Mouse (Mus musculus): ENCODE results near the gene Rnf34. TPM values are rescaled to one million over a fixed set of nuclear protein-coding genes. Genes with fewer than 3 reads are reported as not detected.

Rnf34 gene
- polyA plus RNA-seq, 1 experiment from 2014 or later, result 51.1 TPM

DNA sequence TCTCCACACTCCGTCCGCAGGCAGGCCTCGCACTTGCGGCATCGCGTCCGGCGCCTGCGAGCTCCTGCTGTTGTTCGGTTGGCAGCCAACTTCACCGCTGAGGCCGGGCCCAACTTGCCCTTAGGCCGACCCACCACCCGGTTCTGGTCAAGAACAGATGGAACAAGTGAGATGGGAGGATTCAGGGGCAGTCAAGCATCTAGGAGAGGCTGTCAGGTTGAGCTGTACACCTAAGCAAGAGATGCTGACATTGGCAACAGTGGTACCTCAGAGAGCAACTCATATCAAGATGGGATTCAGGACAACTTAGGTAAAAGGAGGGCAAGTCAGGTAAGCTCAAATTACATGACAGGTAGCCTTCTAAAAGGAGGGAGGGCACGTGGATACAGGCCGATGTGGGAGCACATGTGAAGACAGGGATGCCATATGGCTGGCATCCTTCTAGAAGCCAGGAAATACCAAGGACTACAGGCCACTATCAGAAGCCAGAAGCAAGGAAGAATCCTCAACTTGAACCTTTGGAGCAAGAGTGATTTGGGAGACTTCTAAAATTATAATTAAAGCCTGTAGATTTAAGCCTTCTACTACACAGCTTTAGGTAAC lies 38.9 kb downstream of the Rnf34 start:
- Histone ChIP-seq H3K4me2 (ENCODE audit: low read depth, low read length, severe bottlenecking) (no peak overlapping the region), H3K36me3 (ENCODE audit: control insufficient read depth, insufficient read depth, low read length) (no peaks in the 10 kb centered on the region), H3K27me3 (ENCODE audit: control insufficient read depth, insufficient read depth, low read length) (no peaks in the 10 kb centered on the region), H3K4me3 (ENCODE audit: low read depth, low read length) (no peak overlapping the region), H3K4me1 (replicated peaks; ENCODE audit: control insufficient read depth, insufficient read depth, low read length) (no peaks in the 10 kb centered on the region), H3K9ac (ENCODE audit: low read length) (no peak overlapping the region), H3K27ac (ENCODE audit: low read depth, low read length) (no peak overlapping the region), H3K9me3 (ENCODE audit: control insufficient read depth, low read length) (no peaks in the 10 kb centered on the region; the same call in 1 of the 2 replicates)
- ATAC-seq (replicated peaks; ENCODE audit: low FRiP score) (no peak), DNase-seq (ENCODE audit: low spot score) (no peak)
- 91% methylated on average over 16 of the region's 16 CpGs for WGBS

DNA sequence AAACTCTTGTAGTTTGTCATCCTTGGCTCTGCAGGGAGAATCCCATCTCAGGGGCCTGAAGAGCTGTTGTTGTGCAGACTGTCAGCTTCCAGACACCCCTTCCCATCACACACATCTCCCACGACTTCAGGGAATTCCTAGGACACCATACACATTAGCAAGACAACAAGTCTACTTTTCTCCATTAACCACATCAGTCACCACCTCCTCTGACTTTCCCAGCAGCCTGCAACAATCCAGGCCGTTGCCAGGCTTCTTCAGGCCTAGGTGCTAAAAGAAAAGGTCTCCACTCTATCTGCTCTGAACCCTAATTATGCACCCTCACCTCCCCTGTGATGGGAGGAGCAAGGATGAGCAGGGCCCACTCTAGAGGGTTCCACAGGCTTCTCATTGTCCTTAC lies 40.5 kb downstream of the Rnf34 start:
- Histone ChIP-seq H3K27ac (ENCODE audit: low read depth, low read length) (no peak overlapping the region), H3K9ac (ENCODE audit: low read length) (no peak overlapping the region), H3K4me1 (replicated peaks; ENCODE audit: control insufficient read depth, insufficient read depth, low read length) (no peaks in the 10 kb centered on the region), H3K27me3 (ENCODE audit: control insufficient read depth, insufficient read depth, low read length) (no peaks in the 10 kb centered on the region), H3K9me3 (ENCODE audit: control insufficient read depth, low read length) (no peaks in the 10 kb centered on the region; the same call in 1 of the 2 replicates), H3K4me2 (ENCODE audit: low read depth, low read length, severe bottlenecking) (no peak overlapping the region), H3K36me3 (ENCODE audit: control insufficient read depth, insufficient read depth, low read length) (no peaks in the 10 kb centered on the region), H3K4me3 (ENCODE audit: low read depth, low read length) (no peak overlapping the region)
- no peak for ATAC-seq (replicated peaks; ENCODE audit: low FRiP score)
- no peak for DNase-seq (ENCODE audit: low spot score)
- WGBS, result 87% methylated on average over 2 of the region's 2 CpGs

DNA sequence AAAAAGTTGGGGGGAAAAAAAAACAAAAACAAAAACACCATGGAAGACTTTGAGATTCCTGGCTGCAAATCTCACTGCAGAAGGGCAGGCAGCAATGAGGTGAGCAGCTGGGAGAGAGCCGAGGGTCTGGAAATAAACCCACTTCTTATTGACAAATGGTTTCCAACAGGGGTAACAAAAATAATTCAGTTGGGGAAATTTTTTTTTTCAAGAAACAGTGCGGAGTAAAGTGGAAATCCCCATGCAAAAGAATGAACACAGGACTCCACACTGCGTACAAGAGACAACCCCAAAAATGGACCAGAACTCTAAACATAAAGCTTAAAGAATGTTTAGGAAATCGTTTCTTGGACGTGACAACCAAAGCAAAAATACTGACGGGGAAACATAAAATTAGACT lies 43.4 kb downstream of the Rnf34 start:
- H3K4me2 ChIP-seq (ENCODE audit: low read depth, low read length, severe bottlenecking), result no peak overlapping the region
- H3K27me3 ChIP-seq (ENCODE audit: control insufficient read depth, insufficient read depth, low read length), result no peaks in the 10 kb centered on the region
- ATAC-seq (replicated peaks; ENCODE audit: low FRiP score) (no peak), DNase-seq (ENCODE audit: low spot score) (no peak)
- peaks cover 4% of the 10 kb centered on the region; the same call in 1 of the 2 replicates for H3K4me1 ChIP-seq (replicated peaks; ENCODE audit: control insufficient read depth, insufficient read depth, low read length)
- H3K9me3 ChIP-seq (ENCODE audit: control insufficient read depth, low read length), result no peaks in the 10 kb centered on the region; the same call in 1 of the 2 replicates
- WGBS, result 95% methylated on average over 6 of the region's 6 CpGs
- H3K9ac ChIP-seq (ENCODE audit: low read length), result no peak overlapping the region
- H3K36me3 ChIP-seq (ENCODE audit: control insufficient read depth, insufficient read depth, low read length), result no peaks in the 10 kb centered on the region
- H3K27ac ChIP-seq (ENCODE audit: low read depth, low read length), result no peak overlapping the region
- no peak overlapping the region for H3K4me3 ChIP-seq (ENCODE audit: low read depth, low read length)

DNA sequence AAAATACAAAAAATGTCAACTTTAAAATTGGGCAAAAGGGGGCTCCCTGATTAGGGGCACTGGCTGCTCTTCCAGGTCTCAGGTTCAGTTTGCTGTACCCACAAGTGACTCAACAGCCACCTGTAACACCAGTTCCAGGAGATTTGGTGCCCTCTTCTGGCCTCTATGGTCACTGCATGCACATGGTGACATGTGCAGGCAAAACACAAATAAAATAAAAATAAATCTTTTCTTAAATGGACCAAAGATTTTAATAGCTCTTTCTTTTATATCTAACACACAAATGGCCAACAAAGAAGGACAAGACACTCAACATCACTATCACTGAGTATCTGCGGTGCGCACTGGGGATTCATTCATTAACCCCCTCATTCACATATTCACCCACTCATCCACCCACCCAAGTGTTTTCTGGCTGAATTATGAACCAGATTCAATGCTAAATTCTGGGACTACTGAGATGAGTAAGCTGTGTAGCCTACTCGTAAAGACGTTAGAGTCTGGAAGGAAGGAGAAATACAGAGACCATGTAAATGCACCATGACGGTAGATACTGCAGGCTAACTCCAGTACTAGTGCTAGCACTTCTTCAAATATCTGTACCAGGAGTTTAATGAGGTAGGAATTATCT lies 44.3 kb downstream of the Rnf34 start:
- DNase-seq (ENCODE audit: low spot score) (peak; percentile 76), ATAC-seq (replicated peaks; ENCODE audit: low FRiP score) (no peak)
- Histone ChIP-seq H3K9me3 (ENCODE audit: control insufficient read depth, low read length) (no peaks in the 10 kb centered on the region; the same call in 1 of the 2 replicates), H3K4me2 (ENCODE audit: low read depth, low read length, severe bottlenecking) (no peak overlapping the region), H3K4me1 (replicated peaks; ENCODE audit: control insufficient read depth, insufficient read depth, low read length) (peaks cover 9% of the 10 kb centered on the region), H3K9ac (ENCODE audit: low read length) (no peak overlapping the region), H3K4me3 (ENCODE audit: low read depth, low read length) (no peak overlapping the region), H3K36me3 (ENCODE audit: control insufficient read depth, insufficient read depth, low read length) (no peaks in the 10 kb centered on the region), H3K27me3 (ENCODE audit: control insufficient read depth, insufficient read depth, low read length) (no peaks in the 10 kb centered on the region), H3K27ac (ENCODE audit: low read depth, low read length) (no peak overlapping the region)
- 94% methylated on average over 5 of the region's 5 CpGs for WGBS

DNA sequence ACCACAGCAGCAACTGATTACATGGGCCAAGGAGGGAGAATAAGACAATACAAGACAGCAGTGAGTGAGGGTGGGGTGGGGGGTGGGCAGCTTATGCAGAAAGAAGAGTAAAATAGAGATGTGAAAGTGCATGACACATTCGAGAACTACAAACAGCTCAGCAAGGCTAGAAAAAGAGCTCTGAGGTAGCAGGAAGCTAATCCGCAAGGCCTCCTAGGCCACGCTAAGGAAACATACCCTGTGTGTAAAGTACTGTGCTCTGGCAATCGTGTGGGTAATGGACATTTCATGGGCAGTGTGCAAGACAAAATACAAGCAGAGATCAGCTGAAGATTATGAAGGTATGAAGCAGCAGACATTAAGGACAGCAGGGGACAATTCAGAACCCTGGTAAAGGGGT lies 45.0 kb downstream of the Rnf34 start:
- peaks cover 9% of the 10 kb centered on the region for H3K4me1 ChIP-seq (replicated peaks; ENCODE audit: control insufficient read depth, insufficient read depth, low read length)
- no peaks in the 10 kb centered on the region for H3K27me3 ChIP-seq (ENCODE audit: control insufficient read depth, insufficient read depth, low read length)
- no peak for DNase-seq (ENCODE audit: low spot score)
- no peak for ATAC-seq (replicated peaks; ENCODE audit: low FRiP score)
- H3K9ac ChIP-seq (ENCODE audit: low read length), result no peak overlapping the region
- H3K9me3 ChIP-seq (ENCODE audit: control insufficient read depth, low read length), result no peaks in the 10 kb centered on the region; the same call in 1 of the 2 replicates
- no peak overlapping the region for H3K4me2 ChIP-seq (ENCODE audit: low read depth, low read length, severe bottlenecking)
- no peak overlapping the region for H3K4me3 ChIP-seq (ENCODE audit: low read depth, low read length)
- 82% methylated on average over 4 of the region's 4 CpGs for WGBS
- no peak overlapping the region for H3K27ac ChIP-seq (ENCODE audit: low read depth, low read length)
- no peaks in the 10 kb centered on the region for H3K36me3 ChIP-seq (ENCODE audit: control insufficient read depth, insufficient read depth, low read length)

DNA sequence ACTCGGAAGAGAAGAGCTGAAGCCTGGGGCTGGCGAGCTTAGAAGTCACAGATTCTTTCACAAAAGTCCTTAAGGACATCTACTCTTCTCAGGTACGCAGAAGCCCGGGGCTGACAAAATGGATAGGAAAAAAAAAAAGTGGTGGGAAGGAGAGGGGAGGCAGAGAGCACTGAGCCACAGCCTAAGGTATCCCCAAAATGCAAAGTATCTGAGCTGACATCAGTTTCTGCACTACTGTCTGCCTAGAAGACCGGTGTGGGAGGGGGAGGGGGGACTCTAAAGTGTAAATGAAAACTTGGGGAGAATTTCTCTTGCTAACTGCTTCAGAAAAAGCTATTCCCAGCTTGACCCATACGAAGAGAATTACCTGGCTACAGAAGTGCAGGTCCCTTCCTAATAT lies 48.3 kb downstream of the Rnf34 start:
- WGBS, result 78% methylated on average over 6 of the region's 6 CpGs
- no peak overlapping the region for H3K9ac ChIP-seq (ENCODE audit: low read length)

DNA sequence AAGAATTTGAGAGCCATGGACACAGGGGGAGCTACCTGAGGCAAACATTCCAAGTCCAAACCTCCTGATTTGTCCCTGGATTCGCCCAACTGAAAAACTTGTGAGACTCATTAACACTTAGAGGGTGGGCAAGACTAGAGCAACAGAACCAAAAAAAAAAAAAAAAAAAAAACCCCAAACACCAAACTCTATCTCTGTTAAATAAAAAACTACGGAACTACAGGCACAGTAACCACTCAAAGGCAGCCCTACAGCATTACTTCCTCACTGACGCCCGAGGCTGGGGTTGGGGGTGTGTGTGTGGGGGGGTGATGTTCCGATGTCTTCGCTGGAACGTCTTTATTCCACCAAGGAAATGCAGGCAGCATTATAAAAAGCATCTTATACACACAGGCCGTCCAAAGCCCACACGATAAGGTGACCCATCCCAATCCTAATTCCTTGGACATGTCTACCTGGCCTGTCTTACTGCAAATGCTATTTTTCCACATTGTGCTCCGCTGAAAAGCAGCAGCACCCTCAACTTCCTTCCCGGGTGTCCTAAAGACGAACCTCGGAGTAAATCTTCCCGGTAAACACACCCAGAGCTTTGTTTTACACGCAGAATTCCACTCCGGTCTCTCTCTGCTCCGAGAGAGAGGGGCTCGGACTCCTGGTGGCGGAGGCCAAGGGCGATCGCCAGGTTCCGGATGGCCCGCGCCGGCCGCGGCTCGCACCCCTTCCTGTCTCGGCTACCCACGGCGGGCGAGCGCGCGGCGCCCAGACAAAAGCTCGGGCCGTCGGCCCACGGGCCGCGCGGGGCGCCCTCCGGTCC lies 49.3 kb downstream of the Rnf34 start:
- no peaks in the 10 kb centered on the region for H3K27me3 ChIP-seq (ENCODE audit: control insufficient read depth, insufficient read depth, low read length)
- DNase-seq (ENCODE audit: low spot score) (peak; percentile 71), ATAC-seq (replicated peaks; ENCODE audit: low FRiP score) (no peak)
- no peaks in the 10 kb centered on the region for H3K36me3 ChIP-seq (ENCODE audit: control insufficient read depth, insufficient read depth, low read length)
- no peaks in the 10 kb centered on the region for H3K9me3 ChIP-seq (ENCODE audit: control insufficient read depth, low read length)
- H3K4me3 ChIP-seq (ENCODE audit: low read depth, low read length), result peak overlapping the region; percentile 89
- peaks cover 11% of the 10 kb centered on the region for H3K4me1 ChIP-seq (replicated peaks; ENCODE audit: control insufficient read depth, insufficient read depth, low read length)
- H3K27ac ChIP-seq (ENCODE audit: low read depth, low read length), result peak overlapping the region; percentile 83; the same call in 1 of the 2 replicates
- H3K4me2 ChIP-seq (ENCODE audit: low read depth, low read length, severe bottlenecking), result peak overlapping the region; percentile 84
- 5% methylated on average over 45 of the region's 45 CpGs for WGBS
- peak overlapping the region; percentile 92 for H3K9ac ChIP-seq (ENCODE audit: low read length)

More for the DNA sequence above, 48.3 kb downstream of the Rnf34 start:
- Histone ChIP-seq H3K27me3 (ENCODE audit: control insufficient read depth, insufficient read depth, low read length) (no peaks in the 10 kb centered on the region), H3K36me3 (ENCODE audit: control insufficient read depth, insufficient read depth, low read length) (no peaks in the 10 kb centered on the region), H3K27ac (ENCODE audit: low read depth, low read length) (no peak overlapping the region), H3K4me1 (replicated peaks; ENCODE audit: control insufficient read depth, insufficient read depth, low read length) (peaks cover 11% of the 10 kb centered on the region), H3K9me3 (ENCODE audit: control insufficient read depth, low read length) (no peaks in the 10 kb centered on the region; the same call in 1 of the 2 replicates), H3K4me3 (ENCODE audit: low read depth, low read length) (no peak overlapping the region), H3K4me2 (ENCODE audit: low read depth, low read length, severe bottlenecking) (no peak overlapping the region)
- DNase-seq (ENCODE audit: low spot score) (no peak), ATAC-seq (replicated peaks; ENCODE audit: low FRiP score) (no peak)

DNA sequence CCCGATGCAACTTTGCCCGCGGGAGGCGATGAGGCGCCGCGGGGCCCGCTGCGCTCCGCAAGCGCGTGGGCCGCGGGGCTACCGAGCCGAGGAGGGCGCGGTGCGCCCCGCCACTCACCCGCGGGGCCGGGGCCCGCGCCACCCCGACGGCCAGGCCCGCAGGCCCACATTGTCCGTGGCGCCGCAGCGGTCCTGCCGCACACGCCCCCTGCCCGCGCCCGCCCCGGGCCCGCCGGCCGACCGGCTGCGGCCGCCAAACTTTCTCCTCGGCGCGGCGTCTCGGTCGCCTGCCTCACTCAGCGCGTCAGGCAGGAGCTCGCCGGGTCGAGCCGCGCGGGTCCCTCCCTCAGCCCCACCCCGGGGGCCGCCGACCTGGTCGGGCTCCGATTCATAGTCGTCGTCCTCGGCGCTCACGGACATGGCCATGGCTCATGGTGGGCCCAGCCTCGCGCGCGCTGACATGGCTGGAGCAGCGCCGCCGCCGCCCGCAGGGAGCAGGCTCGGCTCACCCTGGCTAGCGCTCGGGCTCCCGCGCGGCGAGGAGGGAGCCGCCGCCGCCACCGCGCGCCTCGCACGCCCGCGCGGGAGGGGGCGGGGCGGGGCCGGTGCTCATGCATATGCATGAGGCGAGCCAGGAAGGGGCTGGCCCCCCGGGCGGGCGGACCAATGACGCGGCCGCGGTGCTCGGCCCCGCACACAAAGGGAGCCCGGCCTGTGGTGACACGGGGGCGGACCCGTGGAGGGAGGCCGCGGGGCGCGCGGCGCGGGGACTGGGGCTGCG lies 50.1 kb downstream of the Rnf34 start:
- Histone ChIP-seq H3K36me3 (ENCODE audit: control insufficient read depth, insufficient read depth, low read length) (no peaks in the 10 kb centered on the region), H3K4me3 (ENCODE audit: low read depth, low read length) (peak overlapping the region; percentile 89), H3K9ac (ENCODE audit: low read length) (peak overlapping the region; percentile 92), H3K4me1 (replicated peaks; ENCODE audit: control insufficient read depth, insufficient read depth, low read length) (peaks cover 11% of the 10 kb centered on the region), H3K9me3 (ENCODE audit: control insufficient read depth, low read length) (no peaks in the 10 kb centered on the region), H3K4me2 (ENCODE audit: low read depth, low read length, severe bottlenecking) (peak overlapping the region; percentile 84), H3K27ac (ENCODE audit: low read depth, low read length) (peak overlapping the region; percentile 83), H3K27me3 (ENCODE audit: control insufficient read depth, insufficient read depth, low read length) (no peaks in the 10 kb centered on the region)
- ATAC-seq (replicated peaks; ENCODE audit: low FRiP score), result peak; percentile 98
- under 1% methylated on average over 70 of the region's 120 CpGs for WGBS
- peak; percentile 96 for DNase-seq (ENCODE audit: low spot score)
